Mouse (Mus musculus): Measurements from ENCODE around the gene Oas3.

- TF ChIP-seq FLI1 (IDR thresholded peaks at IDR 0.05; ENCODE audit: low read length) (no peak), GATA1 (IDR thresholded peaks at IDR 0.05; ENCODE audit: borderline replicate concordance, low read length) (no peak)
Measured at GRCm38 (mm10) chr5:120775287-120775985, 2.0 kb downstream of the Oas3 start.
